Mouse (Mus musculus): ENCODE results near the gene Cd83. TPM values are rescaled to one million over a fixed set of nuclear protein-coding genes. Genes with fewer than 3 reads are reported as not detected.

Cd83 gene
- polyA plus RNA-seq, 1 experiment from 2014 or later: 19.0 TPM

DNA sequence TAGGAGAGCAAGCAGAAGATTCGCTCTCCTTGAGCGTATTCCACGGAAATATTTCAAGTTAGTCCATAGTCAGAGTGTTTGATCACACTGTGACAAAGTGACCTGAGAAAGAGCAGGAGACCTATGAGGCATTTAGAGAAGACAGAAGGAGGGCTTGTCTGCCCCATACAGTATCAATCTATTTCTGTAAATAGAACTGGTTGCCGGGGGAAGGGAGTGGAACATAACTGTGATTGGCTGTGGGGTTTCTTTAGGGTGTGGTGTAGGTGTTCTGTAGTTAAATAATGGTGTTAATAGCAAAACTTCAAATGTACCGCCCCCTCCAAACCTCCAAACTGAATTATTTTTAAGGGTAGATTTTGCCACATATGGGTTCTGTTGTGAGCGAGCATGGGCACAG lies 33.6 kb upstream of the Cd83 start:
- Histone ChIP-seq H3K4me1 (ENCODE audit: insufficient read depth, low read depth, low read length) (no peaks in the 10 kb centered on the region), H3K27me3 (replicated peaks; ENCODE audit: insufficient read depth, low read length) (no peaks in the 10 kb centered on the region), H3K9me3 (ENCODE audit: low read length) (no peaks in the 10 kb centered on the region), H3K4me3 (ENCODE audit: low read depth, low read length) (no peak overlapping the region), H3K36me3 (ENCODE audit: insufficient read depth, low read length) (no peaks in the 10 kb centered on the region), H3K9ac (replicated peaks; ENCODE audit: low read depth) (no peak overlapping the region), H3K27ac (ENCODE audit: low read length) (no peak overlapping the region), H3K4me2 (replicated peaks; ENCODE audit: low read depth, low read length) (no peak overlapping the region)
- WGBS: 83% methylated on average over 6 of the region's 6 CpGs
- ATAC-seq (no peak), DNase-seq (ENCODE audit: low spot score) (no peak)
- TF ChIP-seq EP300 (IDR thresholded peaks at IDR 0.05) (no peak), CTCF (IDR thresholded peaks at IDR 0.05) (no peak)

GRCm38 (mm10) chr13:43752407-43752806 lies 32.2 kb upstream of the Cd83 start:
- H3K4me3 ChIP-seq (ENCODE audit: low read depth, low read length): no peak overlapping the region
- DNase-seq (ENCODE audit: low spot score) (no peak), ATAC-seq (no peak)
- H3K27ac ChIP-seq (ENCODE audit: low read length): no peak overlapping the region
- H3K4me1 ChIP-seq (ENCODE audit: insufficient read depth, low read depth, low read length): no peaks in the 10 kb centered on the region
- no peaks in the 10 kb centered on the region for H3K9me3 ChIP-seq (ENCODE audit: low read length)
- H3K36me3 ChIP-seq (ENCODE audit: insufficient read depth, low read length): no peaks in the 10 kb centered on the region
- H3K4me2 ChIP-seq (replicated peaks; ENCODE audit: low read depth, low read length): no peak overlapping the region
- 59% methylated on average over 7 of the region's 7 CpGs for WGBS
- TF ChIP-seq EP300 (IDR thresholded peaks at IDR 0.05) (no peak), CTCF (IDR thresholded peaks at IDR 0.05) (no peak)
- no peak overlapping the region for H3K9ac ChIP-seq (replicated peaks; ENCODE audit: low read depth)
- no peaks in the 10 kb centered on the region for H3K27me3 ChIP-seq (replicated peaks; ENCODE audit: insufficient read depth, low read length)

DNA sequence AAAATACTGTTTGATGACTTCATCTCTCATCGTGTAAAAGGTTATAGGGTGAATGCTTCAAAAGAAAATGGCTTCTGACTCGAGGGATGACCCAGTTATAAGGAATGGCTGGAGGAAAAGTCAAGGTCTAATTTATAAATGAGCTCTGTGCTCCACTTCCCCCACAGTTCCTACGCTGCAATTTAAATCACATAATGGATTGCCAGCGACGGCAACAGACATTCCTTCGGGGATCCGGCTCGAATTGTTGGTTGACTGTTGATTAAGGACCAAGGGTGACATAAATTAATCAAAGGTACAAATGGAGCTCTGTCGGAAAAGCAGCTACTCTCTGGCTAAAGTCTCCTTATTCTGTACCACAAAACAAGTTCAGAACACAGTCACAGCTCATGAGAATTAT lies 30.9 kb upstream of the Cd83 start:
- DNase-seq (ENCODE audit: low spot score): no peak
- Histone ChIP-seq H3K9ac (replicated peaks; ENCODE audit: low read depth) (no peak overlapping the region), H3K36me3 (ENCODE audit: insufficient read depth, low read length) (no peaks in the 10 kb centered on the region), H3K4me2 (replicated peaks; ENCODE audit: low read depth, low read length) (no peak overlapping the region), H3K27me3 (replicated peaks; ENCODE audit: insufficient read depth, low read length) (no peaks in the 10 kb centered on the region), H3K9me3 (ENCODE audit: low read length) (no peaks in the 10 kb centered on the region), H3K27ac (ENCODE audit: low read length) (no peak overlapping the region), H3K4me1 (ENCODE audit: insufficient read depth, low read depth, low read length) (no peaks in the 10 kb centered on the region), H3K4me3 (ENCODE audit: low read depth, low read length) (no peak overlapping the region)
- no peak for ATAC-seq
- 37% methylated on average over 9 of the region's 9 CpGs for WGBS
- TF ChIP-seq EP300 (IDR thresholded peaks at IDR 0.05): no peak

DNA sequence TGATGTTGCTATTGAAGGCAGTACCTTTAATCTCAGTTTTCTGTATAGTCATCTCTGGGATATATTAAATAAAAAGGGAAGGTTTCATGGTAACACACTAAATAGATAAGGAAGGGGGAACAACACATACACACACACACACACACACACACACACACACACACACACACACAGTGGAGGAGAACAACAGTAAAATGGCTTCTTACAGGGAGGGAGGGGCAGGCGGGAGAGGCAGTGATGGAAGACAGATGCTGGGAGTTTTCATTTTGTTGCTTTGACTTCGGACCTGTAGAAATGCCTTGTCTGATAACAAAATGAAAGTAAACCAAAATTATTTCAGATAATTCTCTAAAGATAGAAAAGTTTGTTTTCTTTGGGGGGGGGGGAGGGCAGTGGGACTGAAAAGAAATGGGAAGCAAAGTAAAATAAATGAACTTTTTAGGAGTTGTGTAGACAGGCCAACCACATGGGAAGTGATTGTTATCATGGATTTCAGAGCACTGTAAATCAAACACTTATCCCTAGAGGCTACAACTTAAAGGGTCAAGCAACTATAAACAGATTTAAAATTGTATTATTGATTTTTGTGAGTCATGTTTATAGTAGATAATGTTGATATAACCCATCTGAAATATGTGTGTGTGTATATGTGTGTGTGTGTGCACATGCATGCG lies 30.0 kb upstream of the Cd83 start:
- H3K9me3 ChIP-seq (ENCODE audit: low read length): no peaks in the 10 kb centered on the region
- no peak overlapping the region for H3K4me2 ChIP-seq (replicated peaks; ENCODE audit: low read depth, low read length)
- no peaks in the 10 kb centered on the region for H3K36me3 ChIP-seq (ENCODE audit: insufficient read depth, low read length)
- ATAC-seq: no peak
- TF ChIP-seq CTCF (IDR thresholded peaks at IDR 0.05): no peak
- no peak for TF ChIP-seq EP300 (IDR thresholded peaks at IDR 0.05)
- H3K4me1 ChIP-seq (ENCODE audit: insufficient read depth, low read depth, low read length): no peaks in the 10 kb centered on the region
- 61% methylated on average over 3 of the region's 3 CpGs for WGBS
- H3K27ac ChIP-seq (ENCODE audit: low read length): no peak overlapping the region
- no peak overlapping the region for H3K9ac ChIP-seq (replicated peaks; ENCODE audit: low read depth)
- no peaks in the 10 kb centered on the region for H3K27me3 ChIP-seq (replicated peaks; ENCODE audit: insufficient read depth, low read length)
- H3K4me3 ChIP-seq (ENCODE audit: low read depth, low read length): no peak overlapping the region
- no peak for DNase-seq (ENCODE audit: low spot score)

- TF ChIP-seq CTCF (IDR thresholded peaks at IDR 0.05) (no peak), EP300 (IDR thresholded peaks at IDR 0.05) (no peak)
- Histone ChIP-seq H3K4me2 (replicated peaks; ENCODE audit: low read depth, low read length) (no peak overlapping the region), H3K27ac (ENCODE audit: low read length) (no peak overlapping the region), H3K9me3 (ENCODE audit: low read length) (no peaks in the 10 kb centered on the region), H3K4me1 (ENCODE audit: insufficient read depth, low read depth, low read length) (no peaks in the 10 kb centered on the region), H3K36me3 (ENCODE audit: insufficient read depth, low read length) (no peaks in the 10 kb centered on the region), H3K9ac (replicated peaks; ENCODE audit: low read depth) (no peak overlapping the region), H3K4me3 (ENCODE audit: low read depth, low read length) (no peak overlapping the region), H3K27me3 (replicated peaks; ENCODE audit: insufficient read depth, low read length) (no peaks in the 10 kb centered on the region)
- no peak for DNase-seq (ENCODE audit: low spot score)
- WGBS: 78% methylated on average over 7 of the region's 7 CpGs
- no peak for ATAC-seq
Observed at GRCm38 (mm10) chr13:43755573-43755972, 29.0 kb upstream of the Cd83 start.

DNA sequence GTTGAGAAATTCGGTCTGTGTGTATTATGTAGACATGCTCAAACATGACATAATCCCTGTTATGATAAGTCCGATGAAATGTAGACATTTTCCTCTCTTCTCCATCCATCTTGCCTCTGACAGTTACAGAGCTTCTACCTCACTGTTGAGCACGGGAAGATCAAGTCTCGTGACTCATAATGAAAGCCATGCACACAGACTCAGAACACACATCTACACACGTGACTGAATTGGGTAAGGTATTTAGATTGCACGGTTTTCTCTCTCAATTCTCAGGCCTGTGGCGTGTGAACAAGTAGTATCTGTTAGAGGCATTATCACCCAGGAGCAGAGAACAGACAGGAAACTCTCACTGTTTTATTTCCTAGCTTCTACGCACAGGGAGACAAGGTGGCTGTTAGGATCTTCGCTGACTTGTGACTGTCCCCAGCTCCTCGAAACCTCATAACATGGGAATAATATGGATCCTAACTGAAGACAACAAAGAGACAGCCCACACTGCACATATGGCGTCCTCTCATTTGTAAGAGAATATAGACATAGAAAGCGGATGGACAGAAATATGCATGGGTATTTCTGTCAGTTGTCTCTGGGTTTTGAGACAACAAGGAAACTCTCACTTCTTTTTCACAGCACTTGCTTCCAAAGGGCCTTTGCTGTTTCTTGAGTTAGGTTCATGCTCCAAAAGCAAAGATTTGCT lies 23.3 kb upstream of the Cd83 start:
- Histone ChIP-seq H3K9me3 (ENCODE audit: low read length) (no peaks in the 10 kb centered on the region), H3K4me1 (ENCODE audit: insufficient read depth, low read depth, low read length) (no peaks in the 10 kb centered on the region), H3K4me2 (replicated peaks; ENCODE audit: low read depth, low read length) (no peak overlapping the region), H3K9ac (replicated peaks; ENCODE audit: low read depth) (no peak overlapping the region), H3K4me3 (ENCODE audit: low read depth, low read length) (no peak overlapping the region), H3K27me3 (replicated peaks; ENCODE audit: insufficient read depth, low read length) (no peaks in the 10 kb centered on the region), H3K36me3 (ENCODE audit: insufficient read depth, low read length) (no peaks in the 10 kb centered on the region), H3K27ac (ENCODE audit: low read length) (no peak overlapping the region)
- no peak for DNase-seq (ENCODE audit: low spot score)
- WGBS: 75% methylated on average over 12 of the region's 12 CpGs
- ATAC-seq: no peak
- TF ChIP-seq EP300 (IDR thresholded peaks at IDR 0.05) (no peak), CTCF (IDR thresholded peaks at IDR 0.05) (no peak)
